Mouse (Mus musculus): Measurements from ENCODE around the gene Adamts20.
A peak's percentile ranks its signal among the peaks of the same experiment; 100 is the strongest.

Adamts20 gene

GRCm38 (mm10) chr15:94252962-94253712 lies 212.1 kb downstream of the Adamts20 start:
- peak; percentile 34 for DNase-seq (ENCODE audit: low spot score)

DNA sequence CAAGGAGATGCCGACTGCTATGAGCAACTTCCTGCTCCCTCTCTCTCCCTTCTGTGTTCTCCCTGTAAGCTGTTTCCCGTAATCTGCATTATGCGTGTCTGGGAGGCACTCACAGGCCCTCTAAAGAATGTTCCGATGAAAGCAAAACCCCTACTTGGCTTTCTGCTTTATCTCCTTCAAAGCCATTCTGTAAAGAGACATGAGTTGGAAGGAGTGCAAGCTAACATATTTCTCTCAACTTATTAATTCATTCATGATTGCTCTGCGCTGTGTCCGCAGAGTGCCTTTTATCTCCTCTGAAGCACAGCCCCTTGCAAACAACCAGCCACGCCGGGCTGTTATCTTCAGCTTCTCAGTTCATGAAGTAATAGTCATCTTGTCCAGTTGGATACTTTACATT lies 215.5 kb downstream of the Adamts20 start:
- no peak for DNase-seq (ENCODE audit: low spot score)

DNA sequence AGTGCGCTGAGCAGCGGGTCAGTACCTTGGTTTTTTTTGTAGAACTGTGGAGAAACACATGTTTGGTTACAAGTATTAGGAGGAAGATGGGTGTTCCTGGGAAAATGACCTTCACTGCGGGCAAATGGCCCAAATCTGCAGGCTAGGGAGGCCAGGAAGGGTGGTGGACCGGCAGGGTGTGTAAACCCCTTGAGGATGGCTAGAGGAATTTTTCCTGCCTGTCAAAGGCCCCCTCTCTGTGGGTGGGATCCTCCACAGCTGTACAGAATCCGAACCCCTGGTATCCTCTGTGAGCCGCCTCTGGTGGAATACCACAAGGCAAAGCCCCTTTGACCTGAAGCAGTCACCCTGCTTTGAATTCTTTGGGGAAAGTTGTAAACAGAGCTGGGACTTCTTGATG lies 216.8 kb downstream of the Adamts20 start:
- DNase-seq (ENCODE audit: low spot score), result no peak

- no peak for DNase-seq (ENCODE audit: low spot score)
These were observed 218.5 kb downstream of the Adamts20 start for GRCm38 (mm10) chr15:94246669-94247068.

GRCm38 (mm10) chr15:94244336-94244735 lies 220.9 kb downstream of the Adamts20 start:
- DNase-seq (ENCODE audit: low spot score), result no peak

GRCm38 (mm10) chr15:94242133-94242532 lies 223.1 kb downstream of the Adamts20 start:
- DNase-seq (ENCODE audit: low spot score), result no peak

DNA sequence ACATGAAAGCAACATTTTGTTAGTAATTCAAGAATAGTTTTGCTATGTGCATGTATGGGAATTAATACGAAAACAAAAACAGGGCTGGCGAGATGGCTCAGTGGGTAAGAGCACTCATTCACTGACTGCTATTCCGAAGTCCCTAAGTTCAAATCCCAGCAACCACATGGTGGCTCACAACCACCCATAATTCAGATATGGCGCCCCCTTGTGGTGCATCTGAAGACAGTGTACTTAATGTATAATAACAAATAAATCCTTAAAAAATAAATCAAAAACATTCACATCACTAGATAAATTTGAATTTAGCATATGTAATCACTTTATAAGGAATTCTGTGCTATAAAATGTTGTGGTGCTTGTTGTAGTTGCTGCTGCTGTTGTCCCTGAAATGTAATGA lies 225.6 kb downstream of the Adamts20 start:
- peak; percentile 33 for DNase-seq (ENCODE audit: low spot score)

DNA sequence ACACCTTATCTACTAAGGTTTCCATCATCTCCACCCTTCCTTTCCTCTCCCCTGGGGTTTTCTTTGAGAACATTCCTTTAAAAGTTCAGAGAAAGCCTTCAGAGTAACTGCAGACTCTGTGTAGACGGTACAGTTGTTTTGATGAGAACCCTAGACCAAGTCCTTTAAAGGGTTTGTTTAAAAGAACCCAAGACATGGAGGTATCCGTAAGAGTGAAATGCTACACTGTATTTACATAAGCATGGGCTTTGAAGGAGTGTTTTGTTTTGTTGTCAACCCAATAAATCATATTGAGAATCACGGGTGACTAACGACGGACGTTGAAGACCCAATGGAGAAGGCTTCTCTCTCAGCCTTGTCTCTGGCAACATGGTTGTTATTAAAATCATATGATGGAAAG lies 226.1 kb downstream of the Adamts20 start:
- no peak for DNase-seq (ENCODE audit: low spot score)

GRCm38 (mm10) chr15:94238058-94238876 lies 227.0 kb downstream of the Adamts20 start:
- no peak for DNase-seq (ENCODE audit: low spot score)

DNA sequence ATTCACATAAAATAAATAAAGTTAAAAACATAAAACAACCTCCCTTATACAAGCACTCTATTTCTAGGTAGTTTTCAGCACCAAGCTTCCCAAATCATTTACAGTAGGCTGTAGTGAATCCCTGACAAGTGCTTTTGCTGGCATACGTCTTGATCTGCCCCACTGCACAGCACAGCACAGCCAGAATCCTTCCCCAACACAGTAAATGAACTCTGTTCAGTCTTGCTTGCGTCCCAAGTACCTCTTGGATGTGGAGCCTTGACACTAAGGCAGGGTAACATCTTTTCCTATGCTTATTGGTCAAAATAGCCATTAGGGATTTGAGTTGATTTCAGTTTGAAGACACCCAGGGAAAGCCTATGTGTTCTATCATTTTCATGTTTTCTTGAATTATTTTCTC lies 228.5 kb downstream of the Adamts20 start:
- DNase-seq (ENCODE audit: low spot score), result no peak

- DNase-seq (ENCODE audit: low spot score), result no peak
These were observed 229.1 kb downstream of the Adamts20 start for GRCm38 (mm10) chr15:94236121-94236520.

GRCm38 (mm10) chr15:94235190-94235589 lies 230.0 kb downstream of the Adamts20 start:
- no peak for DNase-seq (ENCODE audit: low spot score)

- DNase-seq (ENCODE audit: low spot score), result no peak
These were observed 234.0 kb downstream of the Adamts20 start for GRCm38 (mm10) chr15:94231246-94231645.

DNA sequence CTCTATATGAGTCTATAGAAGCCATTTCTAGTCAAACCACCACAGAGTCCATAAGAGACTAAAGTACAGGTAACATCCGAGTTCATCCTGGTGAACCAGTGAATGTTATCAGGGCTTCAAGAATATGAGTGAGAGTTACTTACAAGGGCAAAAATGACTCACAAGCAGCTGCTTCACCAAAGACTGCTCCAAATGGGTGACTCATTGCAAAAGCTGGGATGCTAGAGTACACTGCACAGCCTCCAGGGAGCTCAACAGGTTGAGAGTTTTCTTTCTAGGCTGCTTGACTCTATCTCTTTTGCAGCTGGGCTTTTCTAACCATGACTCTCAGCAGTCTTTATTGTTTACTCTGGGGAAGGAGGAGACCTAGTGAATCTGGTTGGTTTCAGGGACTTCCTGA lies 237.8 kb downstream of the Adamts20 start:
- no peak for DNase-seq (ENCODE audit: low spot score)

- DNase-seq (ENCODE audit: low spot score), result no peak
These were observed 242.1 kb downstream of the Adamts20 start for GRCm38 (mm10) chr15:94223101-94223500.

DNA sequence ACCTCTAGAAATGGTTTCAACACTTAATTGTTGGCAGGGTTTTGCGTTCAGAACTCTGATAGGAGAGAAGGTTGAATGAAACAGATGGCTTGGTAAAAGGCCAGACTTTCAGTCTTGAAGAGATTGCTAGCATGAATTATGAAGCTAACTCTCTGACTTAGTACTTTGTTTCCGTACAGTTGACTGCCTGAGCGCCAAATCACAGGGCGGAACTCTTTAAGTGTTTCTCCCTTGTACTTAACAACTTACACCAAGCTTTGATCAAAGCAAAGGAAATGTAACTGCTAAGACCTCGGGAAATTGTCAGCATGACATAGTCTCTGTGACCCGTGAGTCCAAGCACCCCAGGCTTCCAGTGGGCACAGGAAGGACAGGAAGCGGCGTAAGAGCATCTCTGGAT lies 244.5 kb downstream of the Adamts20 start:
- no peak for DNase-seq (ENCODE audit: low spot score)
